Mouse (Mus musculus) adrenal gland, postnatal 25 days (tissue): ENCODE results near the gene Gm28042. TPM values are rescaled to one million over a fixed set of nuclear protein-coding genes. Genes with fewer than 3 reads are reported as not detected.

Source experiments
- DNase-seq: peaks from one replicate; pipeline ENCODE4 v3.0.0; 2021; ENCODE audit warnings: mixed read lengths
- microRNA-seq, 2 experiments: library from miRNA; unstranded; fragments of <30 nt; microRNA quantifications; one replicate each; pipeline ENCODE4 v1.2.0; 2021
- total RNA-seq: library from RNA; stranded (reverse); gene quantifications from 2 replicates; pipeline ENCODE4 v1.2.3, GENCODE M21; 2021

Gene Gm28042
- total RNA-seq, 1 experiment from 2014 or later = 2.6 TPM

- DNase-seq = no peak
Measured at GRCm38 (mm10) chr2:120059466-120059865, 32.2 kb downstream of the Gm28042 start.

- DNase-seq = no peak
Measured at GRCm38 (mm10) chr2:120060190-120060589, 32.9 kb downstream of the Gm28042 start.

GRCm38 (mm10) chr2:120060651-120061050, 33.4 kb downstream of the Gm28042 start:
- no peak for DNase-seq

- no peak for DNase-seq
Measured at GRCm38 (mm10) chr2:120062248-120062647, 35.0 kb downstream of the Gm28042 start.

GRCm38 (mm10) chr2:120064639-120065038, 37.3 kb downstream of the Gm28042 start:
- no peak for DNase-seq

GRCm38 (mm10) chr2:120065243-120065642, 38.0 kb downstream of the Gm28042 start:
- DNase-seq = no peak

- no peak for DNase-seq
Measured at GRCm38 (mm10) chr2:120066224-120066623, 38.9 kb downstream of the Gm28042 start.

GRCm38 (mm10) chr2:120068555-120069465, 41.5 kb downstream of the Gm28042 start:
- DNase-seq = peak; percentile 45

GRCm38 (mm10) chr2:120069466-120069990, 42.2 kb downstream of the Gm28042 start:
- DNase-seq = no peak

GRCm38 (mm10) chr2:120074096-120074495, 46.8 kb downstream of the Gm28042 start:
- no peak for DNase-seq

GRCm38 (mm10) chr2:120076076-120076705, 48.9 kb downstream of the Gm28042 start:
- peak; percentile 65 for DNase-seq

GRCm38 (mm10) chr2:120082416-120082815, 55.1 kb downstream of the Gm28042 start:
- DNase-seq = no peak

- no peak for DNase-seq
Measured at GRCm38 (mm10) chr2:120084593-120085361, 57.5 kb downstream of the Gm28042 start.

- no peak for DNase-seq
Measured at GRCm38 (mm10) chr2:120086038-120086437, 58.7 kb downstream of the Gm28042 start.

- no peak for DNase-seq
Measured at GRCm38 (mm10) chr2:120087391-120087790, 60.1 kb downstream of the Gm28042 start.

- DNase-seq = no peak
Measured at GRCm38 (mm10) chr2:120087897-120088296, 60.6 kb downstream of the Gm28042 start.

- no peak for DNase-seq
Measured at GRCm38 (mm10) chr2:120090979-120091378, 63.7 kb downstream of the Gm28042 start.

Small RNA genes within 50 kb of the gene (microRNA-seq; reads per million reads assigned to microRNA genes)
- 0.34 to 0.36 reads per million in 2 experiments for gene Mir7665

Other genes starting within 250 kb of the Gm28042 start
- 20.7 and 26.8 TPM in 2 replicates for gene Rpap1, start 240.0 kb upstream of the Gm28042 start, total RNA-seq
- gene Tyro3, start 229.8 kb upstream of the Gm28042 start, total RNA-seq = 4.5 and 7.2 TPM in 2 replicates
- 57.8 and 66.8 TPM in 2 replicates for gene Mga, start 130.3 kb upstream of the Gm28042 start, total RNA-seq
- 15.3 and 23.0 TPM in 2 replicates for gene Mapkbp1, start 54.8 kb upstream of the Gm28042 start, total RNA-seq
- gene Jmjd7, start within 50 bp of the Gm28042 start, total RNA-seq = 11.3 and 13.0 TPM in 2 replicates
- 2.7 and 3.9 TPM in 2 replicates for gene Pla2g4b, start 5.9 kb downstream of the Gm28042 start, total RNA-seq
- gene Ehd4, start 127.1 kb downstream of the Gm28042 start, total RNA-seq = 35.4 and 48.9 TPM in 2 replicates
- gene Pla2g4e, start 217.8 kb downstream of the Gm28042 start, total RNA-seq = 0.33 and 0.36 TPM in 2 replicates